Mouse (Mus musculus) testis, adult 10 weeks (tissue): Measurements from ENCODE around the gene Igsf23. TPM values are rescaled to one million over a fixed set of nuclear protein-coding genes. Genes with fewer than 3 reads are reported as not detected.

Experiments used
- polyA plus RNA-seq: library from polyadenylated mRNA; stranded (reverse); fragments of 350-450 nt; fragmentation: Illumina TruSeq; extraction: RNeasy Lipid Tissue Mini Kit (QIAGEN cat#74804); gene quantifications from one replicate; pipeline ENCODE4 v1.2.3, GENCODE M21; 2014; ENCODE audit warnings: low read depth, low replicate concordance

Igsf23 gene
- polyA plus RNA-seq, result not detected

DNA sequence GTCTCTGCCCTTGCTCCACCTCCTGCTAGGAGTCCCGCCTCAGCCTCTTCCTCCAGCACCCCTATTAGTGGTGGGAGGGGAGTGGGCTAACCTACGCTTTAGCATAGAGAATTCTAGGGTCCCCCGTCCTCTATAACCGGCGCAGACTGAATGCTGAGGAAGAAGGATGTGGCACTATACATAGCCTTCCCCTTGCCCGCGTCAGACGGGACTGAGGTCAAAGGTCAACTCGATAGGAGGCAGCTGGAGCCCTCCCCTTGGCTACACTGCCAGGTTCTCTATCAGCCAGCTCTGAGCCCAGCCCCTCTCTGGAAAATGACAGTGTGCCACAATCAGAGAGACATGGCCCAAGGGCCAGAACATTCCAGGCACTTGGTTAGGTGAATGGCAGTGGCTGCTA, at the start of gene Igsf23:
TSS of gene Igsf23 (minus strand) at position 168 of the 400 bp plus-strand sequence.

DNA sequence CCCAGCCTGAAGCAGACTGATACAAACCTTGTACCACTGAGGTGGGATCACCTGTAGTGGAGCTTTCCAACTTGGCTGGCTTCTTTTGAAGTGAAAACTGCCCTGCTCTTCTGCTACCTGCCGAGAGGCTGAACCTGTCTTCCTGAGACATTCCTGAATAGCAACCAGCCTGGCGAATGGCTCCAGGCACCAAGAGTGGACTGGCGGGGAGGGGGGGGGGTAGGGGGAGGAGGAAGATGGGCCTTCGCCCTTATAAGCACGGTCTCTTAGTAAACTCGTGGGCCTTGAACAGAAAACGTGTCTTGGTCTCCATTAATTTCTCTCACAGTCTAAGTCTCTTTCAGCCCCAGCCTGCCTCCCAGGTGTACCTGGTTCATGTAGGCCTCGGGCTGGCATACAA, 40.6 kb upstream of the Igsf23 start, which contains the start of gene Nlrp9b:
TSS of gene Nlrp9b (plus strand) at position 301 of the 400 bp plus-strand sequence.

DNA sequence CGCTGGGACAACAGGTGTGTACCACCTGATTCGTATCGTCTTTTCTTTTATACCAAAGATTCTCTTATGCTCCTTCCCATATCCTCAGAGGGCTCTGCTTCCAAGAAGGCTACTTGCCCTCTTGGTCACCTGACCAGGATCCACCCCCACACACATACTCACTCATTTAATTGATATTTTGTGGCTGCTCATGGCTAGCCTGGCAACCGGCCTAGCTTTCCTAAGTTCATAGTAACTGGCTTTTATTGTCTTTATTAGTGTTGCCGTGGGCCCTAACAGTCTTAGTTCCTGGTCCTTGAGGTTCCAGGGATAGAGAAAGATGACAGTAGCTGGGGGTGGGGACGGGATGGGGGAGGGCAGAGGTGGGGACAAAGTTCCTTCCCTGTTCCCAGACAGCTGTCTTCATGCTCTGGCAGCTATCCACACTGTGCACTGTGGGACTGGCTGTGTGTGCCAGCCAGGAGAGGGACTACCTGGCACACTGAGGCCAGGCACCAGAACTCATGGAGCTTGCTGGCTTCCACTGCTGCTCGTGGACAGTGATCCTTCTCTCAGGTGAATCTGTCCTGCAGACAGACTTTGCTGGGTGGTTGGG, 14.5 kb upstream of the Igsf23 start, which contains the start of gene Ceacam20:
TSS of gene Ceacam20 (plus strand) at position 428 of the 595 bp plus-strand sequence.

DNA sequence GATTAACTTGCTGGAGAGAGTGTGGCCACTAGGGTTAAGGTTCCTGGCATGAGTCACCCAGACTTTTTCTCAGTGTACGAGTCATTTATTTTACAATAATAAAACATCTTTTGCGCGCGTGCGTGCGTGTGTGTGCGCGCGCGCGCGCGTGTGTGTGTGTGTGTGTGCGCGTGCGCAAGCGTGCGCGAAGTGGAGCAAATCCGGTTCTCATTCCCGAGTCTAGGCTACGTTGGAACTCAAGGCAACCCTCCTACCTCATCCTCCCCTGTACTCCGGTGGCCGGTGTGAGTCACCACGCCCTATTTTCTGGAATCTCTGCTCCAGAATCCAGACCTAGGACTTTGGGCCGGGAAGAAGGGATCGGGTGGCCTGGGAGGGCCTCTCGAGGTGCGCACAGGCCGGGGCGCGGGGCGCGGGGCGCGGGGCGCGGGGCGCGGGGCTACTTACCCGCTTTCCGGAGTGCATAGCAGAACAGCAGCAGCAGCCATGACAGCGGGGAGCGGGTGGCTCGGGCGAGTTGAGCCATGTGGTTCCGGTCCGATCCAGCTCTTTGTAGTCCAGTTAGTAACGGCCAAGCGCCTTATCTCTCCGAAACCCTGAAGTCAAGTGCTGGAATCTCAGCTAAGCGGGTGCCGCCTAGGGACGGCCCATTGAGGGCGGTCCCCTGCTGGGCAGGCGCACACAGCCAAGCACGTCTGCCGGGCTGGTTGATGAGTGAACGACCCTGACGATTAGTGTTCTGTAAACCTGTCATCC, 29.9 kb downstream of the Igsf23 start, which contains the start of gene Pvr:
TSS of gene Pvr (minus strand) at position 655 of the 756 bp plus-strand sequence.

DNA sequence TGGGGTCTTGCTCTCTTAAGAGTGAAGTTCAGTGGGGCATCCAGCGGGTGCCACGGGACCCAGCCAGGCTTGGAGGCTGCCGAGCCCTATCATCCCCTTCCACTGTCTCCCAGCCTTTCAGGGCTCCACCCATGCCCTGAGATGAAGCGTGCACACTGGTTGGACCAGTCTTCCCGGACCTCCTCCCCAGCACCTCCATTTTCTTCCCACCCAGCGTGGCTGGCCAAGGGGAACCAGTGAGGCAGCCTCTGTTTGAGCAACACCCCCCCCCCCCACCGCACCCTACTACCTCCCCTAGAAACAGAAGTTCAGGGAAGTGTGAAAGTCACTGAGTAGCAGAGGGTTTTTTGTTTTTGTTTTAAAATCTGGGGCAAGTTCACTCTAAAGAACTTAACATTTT, 62.7 kb downstream of the Igsf23 start, which contains the start of gene Ceacam19:
TSS of gene Ceacam19 (minus strand) at position 117 of the 400 bp plus-strand sequence.

Other genes starting within 250 kb of the Igsf23 start
- gene Tomm40, start 235.3 kb downstream of the Igsf23 start, polyA plus RNA-seq, result 0.38 TPM
- 7.8 TPM for gene Nectin2, start 200.3 kb downstream of the Igsf23 start, polyA plus RNA-seq
- not detected for gene Bcam, start 179.7 kb downstream of the Igsf23 start, polyA plus RNA-seq
- gene Cblc, start 153.9 kb downstream of the Igsf23 start, polyA plus RNA-seq, result not detected
- gene Bcl3, start 128.0 kb downstream of the Igsf23 start, polyA plus RNA-seq, result 0.53 TPM
- gene Gm19345, start 98.8 kb downstream of the Igsf23 start, polyA plus RNA-seq, result not detected
- not detected for gene Ceacam16, start 89.5 kb downstream of the Igsf23 start, polyA plus RNA-seq
- not detected for gene Ceacam19, start 62.8 kb downstream of the Igsf23 start, polyA plus RNA-seq
- 7.9 TPM for gene Pvr, start 29.6 kb downstream of the Igsf23 start, polyA plus RNA-seq
- gene Ceacam20, start 14.7 kb upstream of the Igsf23 start, polyA plus RNA-seq, result 1.4 TPM
- gene Nlrp9b, start 40.7 kb upstream of the Igsf23 start, polyA plus RNA-seq, result 1.6 TPM
- not detected for gene Vmn1r91, start 148.9 kb upstream of the Igsf23 start, polyA plus RNA-seq
- not detected for gene Gm16442, start 171.8 kb upstream of the Igsf23 start, polyA plus RNA-seq
- not detected for gene Vmn1r93, start 188.3 kb upstream of the Igsf23 start, polyA plus RNA-seq
- not detected for gene Vmn1r94, start 217.6 kb upstream of the Igsf23 start, polyA plus RNA-seq
- gene Vmn1r95, start 243.0 kb upstream of the Igsf23 start, polyA plus RNA-seq, result not detected